Mouse (Mus musculus): ENCODE data around the gene Zranb3. TPM values are rescaled to one million over a fixed set of nuclear protein-coding genes. Genes with fewer than 3 reads are reported as not detected.
A peak's percentile ranks its signal among the peaks of the same experiment; 100 is the strongest.
"Not testable (repeated sequence)": the region's sequence is repeated elsewhere in the genome, so short reads cannot be mapped to it uniquely, and the experiment has no call there.

Zranb3 gene
- polyA plus RNA-seq, 1 experiment from 2014 or later: 11.4 TPM

GRCm38 (mm10) chr1:128006042-128006600 is 96.7 kb downstream of the Zranb3 start:
- not testable (repeated sequence) for H3K27me3 ChIP-seq; ATAC-seq (replicated peaks; ENCODE audit: low FRiP score); H3K9me3 ChIP-seq (replicated peaks); H3K4me2 ChIP-seq; H3K4me3 ChIP-seq (replicated peaks); H3K36me3 ChIP-seq; H3K9ac ChIP-seq; H3K4me1 ChIP-seq; H3K27ac ChIP-seq
- WGBS: 92% methylated on average over 11 of the region's 11 CpGs

GRCm38 (mm10) chr1:128004371-128004720 is 98.5 kb downstream of the Zranb3 start:
- Histone ChIP-seq H3K27ac (no peak overlapping the region), H3K9ac (no peak overlapping the region), H3K4me3 (replicated peaks) (no peak overlapping the region), H3K4me2 (no peak overlapping the region), H3K36me3 (no peaks in the 10 kb centered on the region), H3K4me1 (no peaks in the 10 kb centered on the region), H3K27me3 (no peaks in the 10 kb centered on the region), H3K9me3 (replicated peaks) (no peaks in the 10 kb centered on the region)
- 80% methylated on average over 2 of the region's 2 CpGs for WGBS
- no peak for ATAC-seq (replicated peaks; ENCODE audit: low FRiP score)

- no peaks in the 10 kb centered on the region for H3K27me3 ChIP-seq
- H3K36me3 ChIP-seq: no peaks in the 10 kb centered on the region
- no peaks in the 10 kb centered on the region for H3K4me1 ChIP-seq
- H3K27ac ChIP-seq: no peak overlapping the region
- no peak overlapping the region for H3K4me3 ChIP-seq (replicated peaks)
- no peaks in the 10 kb centered on the region for H3K9me3 ChIP-seq (replicated peaks)
- no peak overlapping the region for H3K4me2 ChIP-seq
- 93% methylated on average over 4 of the region's 4 CpGs for WGBS
- no peak overlapping the region for H3K9ac ChIP-seq
- no peak for ATAC-seq (replicated peaks; ENCODE audit: low FRiP score)
These were observed 99.0 kb downstream of the Zranb3 start for GRCm38 (mm10) chr1:128003712-128004370.

GRCm38 (mm10) chr1:128002159-128002558 is 100.7 kb downstream of the Zranb3 start:
- Histone ChIP-seq H3K9me3 (replicated peaks) (no peaks in the 10 kb centered on the region), H3K27ac (no peak overlapping the region), H3K27me3 (no peaks in the 10 kb centered on the region), H3K9ac (no peak overlapping the region), H3K4me3 (replicated peaks) (no peak overlapping the region), H3K36me3 (no peaks in the 10 kb centered on the region), H3K4me2 (no peak overlapping the region), H3K4me1 (no peaks in the 10 kb centered on the region)
- ATAC-seq (replicated peaks; ENCODE audit: low FRiP score): no peak
- 86% methylated on average over 2 of the region's 2 CpGs for WGBS

- ATAC-seq (replicated peaks; ENCODE audit: low FRiP score); H3K36me3 ChIP-seq; H3K27ac ChIP-seq; H3K27me3 ChIP-seq; H3K4me3 ChIP-seq (replicated peaks); H3K4me1 ChIP-seq; H3K4me2 ChIP-seq; H3K9me3 ChIP-seq (replicated peaks); H3K9ac ChIP-seq: not testable (repeated sequence)
- WGBS: 92% methylated on average over 4 of the region's 4 CpGs
These were observed 101.9 kb downstream of the Zranb3 start for GRCm38 (mm10) chr1:128000931-128001330.

- 92% methylated on average over 4 of the region's 4 CpGs for WGBS
- Histone ChIP-seq H3K4me3 (replicated peaks) (no peak overlapping the region), H3K36me3 (peaks cover 14% of the 10 kb centered on the region; the same call in 1 of the 2 replicates), H3K9ac (no peak overlapping the region), H3K27me3 (no peaks in the 10 kb centered on the region), H3K27ac (no peak overlapping the region), H3K4me1 (no peaks in the 10 kb centered on the region), H3K4me2 (no peak overlapping the region), H3K9me3 (replicated peaks) (no peaks in the 10 kb centered on the region)
- no peak for ATAC-seq (replicated peaks; ENCODE audit: low FRiP score)
These were observed 109.0 kb downstream of the Zranb3 start for GRCm38 (mm10) chr1:127993892-127994291.

- Histone ChIP-seq H3K4me2 (no peak overlapping the region), H3K9ac (no peak overlapping the region), H3K27me3 (no peaks in the 10 kb centered on the region), H3K4me1 (peaks cover 5% of the 10 kb centered on the region; the same call in 1 of the 2 replicates), H3K4me3 (replicated peaks) (no peak overlapping the region), H3K9me3 (replicated peaks) (no peaks in the 10 kb centered on the region), H3K27ac (no peak overlapping the region), H3K36me3 (peaks cover 14% of the 10 kb centered on the region; the same call in 1 of the 2 replicates)
- 74% methylated on average over 9 of the region's 9 CpGs for WGBS
- no peak for ATAC-seq (replicated peaks; ENCODE audit: low FRiP score)
These were observed 112.7 kb downstream of the Zranb3 start for GRCm38 (mm10) chr1:127989876-127990731.

GRCm38 (mm10) chr1:127989387-127989786 is 113.5 kb downstream of the Zranb3 start:
- Histone ChIP-seq H3K9ac (no peak overlapping the region), H3K4me2 (no peak overlapping the region), H3K27me3 (no peaks in the 10 kb centered on the region), H3K9me3 (replicated peaks) (no peaks in the 10 kb centered on the region), H3K27ac (no peak overlapping the region), H3K36me3 (peaks cover 14% of the 10 kb centered on the region; the same call in 1 of the 2 replicates), H3K4me3 (replicated peaks) (no peak overlapping the region), H3K4me1 (peaks cover 10% of the 10 kb centered on the region; the same call in 1 of the 2 replicates)
- ATAC-seq (replicated peaks; ENCODE audit: low FRiP score): no peak
- 75% methylated on average over 4 of the region's 4 CpGs for WGBS

- no peaks in the 10 kb centered on the region for H3K27me3 ChIP-seq
- H3K9me3 ChIP-seq (replicated peaks): no peaks in the 10 kb centered on the region
- no peak overlapping the region for H3K4me3 ChIP-seq (replicated peaks)
- H3K4me1 ChIP-seq: peaks cover 10% of the 10 kb centered on the region; the same call in 1 of the 2 replicates
- H3K36me3 ChIP-seq: peaks cover 14% of the 10 kb centered on the region; the same call in 1 of the 2 replicates
- H3K4me2 ChIP-seq: no peak overlapping the region
- WGBS: 87% methylated on average over 3 of the region's 3 CpGs
- no peak overlapping the region for H3K27ac ChIP-seq
- H3K9ac ChIP-seq: no peak overlapping the region
- no peak for ATAC-seq (replicated peaks; ENCODE audit: low FRiP score)
These were observed 114.6 kb downstream of the Zranb3 start for GRCm38 (mm10) chr1:127988246-127988645.

GRCm38 (mm10) chr1:127985391-127985790 is 117.5 kb downstream of the Zranb3 start:
- 6% methylated on average over 3 of the region's 3 CpGs for WGBS
- Histone ChIP-seq H3K9me3 (replicated peaks) (no peaks in the 10 kb centered on the region), H3K36me3 (0 out of 2 replicates have a peak, but pooled peaks cover under 1% of the 10 kb centered on the region), H3K27ac (0 out of 2 replicates have a peak overlapping the region, but pooled peaks have one; percentile 41), H3K4me3 (replicated peaks) (no peak overlapping the region), H3K4me2 (no peak overlapping the region), H3K27me3 (no peaks in the 10 kb centered on the region), H3K9ac (no peak overlapping the region), H3K4me1 (peaks cover 25% of the 10 kb centered on the region)
- no peak; the same call in 1 of the 2 replicates for ATAC-seq (replicated peaks; ENCODE audit: low FRiP score)

GRCm38 (mm10) chr1:127983274-127983993 is 119.4 kb downstream of the Zranb3 start:
- ATAC-seq (replicated peaks; ENCODE audit: low FRiP score): no peak
- Histone ChIP-seq H3K9me3 (replicated peaks) (no peaks in the 10 kb centered on the region), H3K27me3 (no peaks in the 10 kb centered on the region), H3K36me3 (no peaks in the 10 kb centered on the region), H3K4me1 (peaks cover 25% of the 10 kb centered on the region), H3K27ac (no peak overlapping the region), H3K9ac (no peak overlapping the region), H3K4me2 (no peak overlapping the region), H3K4me3 (replicated peaks) (no peak overlapping the region)
- WGBS: 67% methylated on average over 5 of the region's 5 CpGs

All from kidney, embryonic 15.5 days (tissue).